Mouse (Mus musculus): Measurements from ENCODE around the gene Ror1.

DNA sequence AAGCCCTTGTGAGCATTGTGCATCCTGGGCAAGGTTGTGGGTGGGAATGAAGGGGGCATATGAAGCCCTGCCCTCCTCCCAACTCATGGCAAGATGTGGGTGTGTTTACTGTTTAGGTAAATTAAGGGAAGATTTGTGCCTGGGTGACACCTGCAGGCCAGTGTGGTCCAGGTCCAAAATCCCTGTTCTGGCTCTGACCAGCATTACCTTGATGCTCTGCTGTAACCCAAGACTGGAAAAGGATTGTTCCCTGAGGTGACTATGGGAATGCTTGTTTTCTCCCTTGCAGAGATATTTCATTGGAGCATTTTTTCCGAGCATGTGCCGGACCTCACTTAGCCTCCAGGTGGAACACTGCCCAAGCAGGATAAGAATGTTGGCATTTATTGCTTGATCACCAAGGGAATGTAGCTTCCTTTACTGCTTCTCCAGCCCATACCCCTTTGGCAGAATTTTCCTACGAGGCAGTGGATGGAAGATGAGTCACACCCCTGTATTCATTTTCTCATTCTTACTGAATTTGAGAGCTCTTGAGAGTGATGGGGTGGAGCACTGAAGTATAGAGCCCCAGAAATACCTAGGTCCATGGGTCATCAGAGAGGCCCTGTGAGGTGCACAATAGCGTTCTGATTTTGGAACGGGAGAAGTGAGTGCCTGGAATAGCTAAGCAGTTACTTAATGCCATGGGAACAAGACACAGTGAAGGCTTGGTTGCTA, 290.8 kb downstream of the Ror1 start:
- TF ChIP-seq CTCF (IDR thresholded peaks at IDR 0.05; ENCODE audit: insufficient read depth, low read depth, low read length): no peak
- no peak for TF ChIP-seq POLR2A (IDR thresholded peaks at IDR 0.05; ENCODE audit: insufficient read depth, low read depth, low read length)

Data from olfactory bulb, adult 2 months (tissue).